Mouse (Mus musculus) cerebellum, adult (tissue): ENCODE data around the gene D16Ertd472e.
"Not testable (repeated sequence)": the region's sequence is repeated elsewhere in the genome, so short reads cannot be mapped to it uniquely, and the experiment has no call there.

Experiments used
- ATAC-seq: cut with Nextera tagmentation; 2 replicates; pipeline ENCODE4 v1.9.2; 2017; ENCODE audit warnings: mild to moderate bottlenecking, moderate library complexity, mixed read lengths; ENCODE audit not compliant: insufficient number of reproducible peaks, low FRiP score, low TSS enrichment

Gene D16Ertd472e

GRCm38 (mm10) chr16:78502492-78502891 is 74.0 kb downstream of the D16Ertd472e start:
- ATAC-seq: no peak

GRCm38 (mm10) chr16:78492696-78493095 is 83.8 kb downstream of the D16Ertd472e start:
- ATAC-seq: not testable (repeated sequence)

- no peak for ATAC-seq
Observed at GRCm38 (mm10) chr16:78490779-78491178, 85.7 kb downstream of the D16Ertd472e start.
